Mouse (Mus musculus) bone marrow, adult 2 months (tissue): ENCODE results near the gene Bad. TPM values are rescaled to one million over a fixed set of nuclear protein-coding genes. Genes with fewer than 3 reads are reported as not detected.

ENCODE experiments used
- H3K27ac ChIP-seq: fragments of 200-500 bp; 2 replicates; pipeline ENCODE4 v1.5.1; 2012; ENCODE audit warnings: low read depth, mild to moderate bottlenecking, control low read depth, inconsistent platforms, low read length; ENCODE audit not compliant: control insufficient read depth, poor library complexity, insufficient read depth
- H3K4me1 ChIP-seq: fragments of 200-500 bp; 2 replicates; pipeline ENCODE4 v1.6.1; 2011; ENCODE audit warnings: low read length; ENCODE audit not compliant: control insufficient read depth, insufficient read depth
- H3K4me3 ChIP-seq: fragments of 200-500 bp; replicated peaks from 2 replicates; pipeline ENCODE3; 2011; ENCODE audit warnings: mild to moderate bottlenecking, low read depth, low read length, control low read depth; ENCODE audit not compliant: control insufficient read depth
- CTCF ChIP-seq: fragments of 200-500 bp; IDR thresholded peaks from 2 replicates; pipeline ENCODE4 v1.5.1; 2011; ENCODE audit warnings: low read length, control low read depth; ENCODE audit not compliant: control insufficient read depth, insufficient read depth
- POLR2A ChIP-seq: fragments of 200-500 bp; IDR thresholded peaks from 2 replicates; pipeline ENCODE4 v1.6.1; 2011; ENCODE audit warnings: low read depth, mild to moderate bottlenecking, control low read depth, low read length, borderline replicate concordance; ENCODE audit not compliant: control insufficient read depth
- WGBS: fragments of 180-500 bp; shearing (Covaris S2); methylation state at CpG from one replicate; pipeline ENCODE4 v1.1.7; 2018; 5-methylcytosine and 5-hydroxymethylcytosine counted together
- polyA plus RNA-seq: library from polyadenylated mRNA; stranded (reverse); fragments of >200 nt; gene quantifications from 2 replicates; pipeline ENCODE4 v1.2.4, GENCODE M21; 2011; ENCODE audit warnings: low replicate concordance; ENCODE audit not compliant: missing spikeins, insufficient read depth, insufficient read length

Bad gene
- polyA plus RNA-seq, 1 experiment, result 20.4 TPM

DNA sequence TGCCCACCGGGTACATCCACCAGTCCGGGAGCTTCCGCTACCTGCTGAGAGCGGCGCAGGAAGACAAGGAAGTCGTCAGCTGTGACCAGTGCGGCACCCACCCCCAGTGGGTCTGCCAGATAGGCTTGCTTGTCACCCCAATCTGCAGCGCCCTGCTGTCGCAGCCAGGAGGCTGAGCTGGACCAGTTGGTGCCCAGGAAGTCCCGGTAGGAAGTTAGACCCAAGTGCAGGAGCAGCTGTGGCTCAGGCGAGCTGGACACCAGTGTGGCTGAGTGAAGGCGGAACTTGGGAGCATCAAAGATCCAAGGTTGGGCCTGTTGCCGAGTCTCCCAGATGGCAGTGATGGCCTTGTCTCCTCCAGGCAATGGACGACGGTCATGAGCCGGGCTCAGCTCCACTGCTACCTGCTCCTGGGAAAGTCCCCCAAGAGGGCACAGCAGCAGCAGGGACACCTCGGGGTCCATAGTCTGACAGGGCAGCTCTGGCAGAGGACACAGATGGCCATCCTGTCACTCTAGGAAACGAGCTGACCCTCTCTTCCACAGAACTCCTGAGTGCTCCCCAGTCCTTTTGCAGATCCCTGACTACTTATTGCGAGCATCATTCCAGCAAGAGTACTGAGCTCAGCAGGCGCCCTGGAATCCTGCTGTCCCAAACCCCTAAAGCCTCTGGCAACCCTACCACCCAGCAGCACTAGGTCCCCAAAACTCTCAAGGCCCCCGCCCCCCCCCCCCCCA is 53.8 kb downstream of the Bad start:
- WGBS, result 37% methylated on average over 21 of the region's 21 CpGs

DNA sequence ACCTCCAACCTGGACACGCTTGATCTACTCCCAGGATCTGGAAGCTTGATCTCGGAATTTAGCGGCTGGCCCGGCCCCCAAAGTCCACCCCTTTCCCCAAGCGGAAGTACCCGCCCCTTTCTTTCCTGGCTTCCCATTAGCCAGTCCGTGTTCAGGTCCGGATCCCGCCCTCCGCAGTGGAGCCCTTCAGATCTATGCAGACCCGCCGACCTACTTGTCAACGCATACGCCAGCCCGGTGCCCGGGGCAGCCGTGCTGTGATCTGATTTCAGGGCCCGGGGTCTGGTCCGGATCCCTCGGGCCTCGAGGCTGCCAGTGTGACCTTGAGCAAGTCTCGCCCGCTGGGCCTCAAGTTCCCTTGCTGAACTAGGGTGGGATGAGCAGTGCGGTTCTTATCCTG is 54.3 kb downstream of the Bad start, which contains the start of the genes Nudt22 and Trpt1:
Gene Nudt22 (minus strand): TSS at position 112 of the 400 bp plus-strand sequence.
Gene Trpt1 (plus strand): TSS at position 126 of the 400 bp plus-strand sequence.
- peaks cover 3% of the 10 kb centered on the region for H3K4me1 ChIP-seq
- 1% methylated on average over 24 of the region's 24 CpGs for WGBS
- TF ChIP-seq POLR2A, result peak; percentile 47; the same call in 1 of the 2 replicates
- no peak for TF ChIP-seq CTCF

More for the DNA sequence above, 53.8 kb downstream of the Bad start:
- TF ChIP-seq POLR2A (peak; percentile 12; the same call in 1 of the 2 replicates), CTCF (no peak)
- H3K4me3 ChIP-seq, result peak overlapping the region; percentile 67
- peak overlapping the region; percentile 8 for H3K27ac ChIP-seq
- H3K4me1 ChIP-seq, result peaks cover 3% of the 10 kb centered on the region

DNA sequence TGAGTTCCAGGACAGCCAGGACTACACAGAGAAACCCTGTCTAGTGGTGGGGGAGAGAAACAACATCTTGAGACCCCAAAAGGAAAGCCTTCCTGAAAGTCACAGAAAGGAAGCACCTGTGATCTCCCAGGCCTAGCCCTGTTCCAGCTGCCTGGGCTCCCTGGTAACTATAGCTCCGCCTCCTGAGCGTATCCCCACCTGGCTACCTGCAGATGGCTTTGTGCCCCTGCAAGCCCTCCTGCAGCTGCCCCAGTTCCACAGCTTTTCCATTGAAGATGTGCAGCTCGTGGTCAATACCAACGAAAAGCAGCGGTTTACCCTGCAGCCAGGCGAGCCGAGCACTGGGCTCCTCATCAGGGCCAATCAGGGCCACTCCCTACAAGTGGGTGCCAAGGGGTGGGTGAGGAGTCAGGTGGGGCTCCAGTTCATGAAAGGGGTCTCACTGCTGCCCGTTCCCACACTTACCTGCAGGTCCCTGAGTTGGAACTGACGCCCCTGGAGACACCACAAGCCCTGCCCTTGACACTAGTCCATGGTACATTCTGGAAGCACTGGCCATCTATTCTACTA is 56.1 kb downstream of the Bad start:
- Histone ChIP-seq H3K4me1 (peaks cover 3% of the 10 kb centered on the region), H3K4me3 (no peak overlapping the region), H3K27ac (no peak overlapping the region)
- WGBS, result 72% methylated on average over 9 of the region's 9 CpGs
- TF ChIP-seq CTCF (no peak), POLR2A (no peak)

More for the DNA sequence above, 54.3 kb downstream of the Bad start, which contains the start of the genes Nudt22 and Trpt1:
- Histone ChIP-seq H3K27ac (peak within 1 kb of the TSS; percentile 14), H3K4me3 (peak within 1 kb of the TSS; percentile 67)

DNA sequence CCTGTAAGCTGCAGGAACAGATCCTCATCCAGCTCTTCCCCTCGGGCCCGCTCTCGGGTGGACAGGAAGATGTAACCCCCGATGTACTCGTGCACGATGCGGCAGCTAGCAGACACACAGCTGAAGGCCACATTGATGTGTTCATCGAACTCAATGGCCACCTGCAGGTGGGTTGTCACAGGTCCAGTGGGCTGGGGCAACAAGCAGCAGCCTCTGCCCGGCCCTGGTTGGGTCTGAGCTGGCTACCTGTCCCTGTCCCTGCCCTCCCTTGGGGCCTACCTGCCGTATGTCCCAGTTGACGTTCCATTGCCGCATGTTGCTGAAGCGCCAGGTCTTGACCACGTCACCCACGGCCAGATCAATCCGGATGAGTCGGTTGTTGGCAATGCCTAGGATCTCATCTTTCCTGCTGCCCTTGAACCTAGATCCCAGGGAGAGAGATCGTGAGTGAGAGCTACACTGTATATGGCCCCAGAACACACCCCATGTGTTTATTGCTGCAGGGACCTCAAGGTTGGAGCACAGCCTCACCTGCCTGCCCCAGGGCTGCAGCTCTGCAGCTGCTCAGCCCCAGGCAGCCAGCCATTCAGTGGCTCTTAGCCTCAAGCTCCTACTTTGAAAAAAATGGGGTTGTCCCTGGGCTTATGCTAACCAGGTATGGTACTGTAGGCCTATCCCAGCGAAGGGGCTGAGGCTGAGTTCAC is 57.9 kb downstream of the Bad start:
- WGBS, result 90% methylated on average over 19 of the region's 19 CpGs
- peaks cover 1% of the 10 kb centered on the region; the same call in 1 of the 2 replicates for H3K4me1 ChIP-seq
- TF ChIP-seq POLR2A (no peak), CTCF (no peak)
- H3K27ac ChIP-seq, result no peak overlapping the region
- H3K4me3 ChIP-seq, result no peak overlapping the region

Other genes with a start within 250 kb of the Bad start
- gene Rps6ka4, start 101.2 kb upstream of the Bad start, polyA plus RNA-seq, result 4.7 and 5.5 TPM in 2 replicates
- 29.0 and 66.6 TPM in 2 replicates for gene Ccdc88b, start 83.7 kb upstream of the Bad start, polyA plus RNA-seq
- 28.6 and 37.9 TPM in 2 replicates for gene Trmt112, start 32.2 kb upstream of the Bad start, polyA plus RNA-seq
- 181 and 324 TPM in 2 replicates for gene Prdx5, start 31.8 kb upstream of the Bad start, polyA plus RNA-seq
- gene Esrra, start 20.0 kb upstream of the Bad start, polyA plus RNA-seq, result 25.1 and 27.2 TPM in 2 replicates
- 2.6 TPM in 1 of 2 replicates, not detected in the other for gene Catsperz, start 16.5 kb upstream of the Bad start, polyA plus RNA-seq
- not detected in 2 replicates for gene Kcnk4, start 7.3 kb upstream of the Bad start, polyA plus RNA-seq
- gene Gpr137, start 619 bp downstream of the Bad start, polyA plus RNA-seq, result 18.7 and 31.9 TPM in 2 replicates
- 83.5 and 137 TPM in 2 replicates for gene Ppp1r14b, start 33.1 kb downstream of the Bad start, polyA plus RNA-seq
- 9.7 and 14.6 TPM in 2 replicates for gene Plcb3, start 34.6 kb downstream of the Bad start, polyA plus RNA-seq
- gene Fkbp2, start 38.6 kb downstream of the Bad start, polyA plus RNA-seq, result 40.9 and 42.3 TPM in 2 replicates
- gene Vegfb, start 45.8 kb downstream of the Bad start, polyA plus RNA-seq, result 10.0 and 14.0 TPM in 2 replicates
- 14.8 and 28.8 TPM in 2 replicates for gene Dnajc4, start 50.7 kb downstream of the Bad start, polyA plus RNA-seq
- gene Nudt22, start 54.3 kb downstream of the Bad start, polyA plus RNA-seq, result 13.2 and 20.7 TPM in 2 replicates
- gene Trpt1, start 54.3 kb downstream of the Bad start, polyA plus RNA-seq, result 4.6 TPM in 1 of 2 replicates, not detected in the other
- 149 and 202 TPM in 2 replicates for gene Fermt3, start 77.6 kb downstream of the Bad start, polyA plus RNA-seq
- gene Stip1, start 98.1 kb downstream of the Bad start, polyA plus RNA-seq, result 54.6 and 95.7 TPM in 2 replicates
- 4.8 and 6.2 TPM in 2 replicates for gene Macrod1, start 114.9 kb downstream of the Bad start, polyA plus RNA-seq
- not detected in 2 replicates for gene Flrt1, start 163.9 kb downstream of the Bad start, polyA plus RNA-seq